Mouse (Mus musculus): ENCODE measurements around the gene Cacna2d1.

Gene Cacna2d1

DNA sequence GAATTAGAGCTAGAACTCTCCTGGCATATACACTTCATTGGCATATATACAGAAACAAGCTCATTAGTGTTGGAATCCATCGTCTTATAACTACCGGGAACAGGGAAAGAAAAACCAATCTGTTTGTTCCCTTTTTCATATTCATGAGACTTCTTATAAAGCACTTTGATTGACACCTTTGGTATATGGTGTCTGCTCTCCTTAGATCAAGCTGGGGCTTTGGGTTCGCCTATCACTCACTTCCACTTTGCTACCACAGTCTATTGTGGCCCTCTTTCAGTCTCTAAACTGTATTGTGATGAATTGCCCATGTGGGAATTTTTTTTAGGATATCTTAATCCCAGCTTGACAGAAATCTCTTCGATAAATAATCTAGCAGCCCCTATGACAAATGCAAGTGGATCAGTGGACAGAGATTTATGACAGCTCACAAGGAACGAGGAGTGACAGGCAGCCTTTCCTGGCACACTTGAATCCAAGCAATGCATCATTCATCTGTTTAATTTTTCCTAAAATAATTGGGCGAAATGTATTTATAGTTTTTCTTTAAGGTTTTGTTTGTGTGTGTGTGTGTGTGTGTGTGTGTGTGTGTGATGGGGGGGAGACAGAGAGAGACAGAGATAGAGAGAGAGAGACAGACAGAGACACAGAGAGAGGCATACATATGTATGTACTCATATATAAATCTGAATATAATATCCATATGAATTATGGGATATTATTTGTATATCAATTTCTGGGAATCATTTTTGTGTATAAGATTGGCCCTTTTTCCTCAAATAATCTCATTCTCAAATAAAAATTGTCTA, 200.0 kb downstream of the Cacna2d1 start:
- no peak for ATAC-seq (ENCODE audit: insufficient number of reproducible peaks, low FRiP score, low TSS enrichment)

GRCm38 (mm10) chr5:16135986-16136385, 201.5 kb downstream of the Cacna2d1 start:
- ATAC-seq (ENCODE audit: insufficient number of reproducible peaks, low FRiP score, low TSS enrichment), result no peak

- no peak for ATAC-seq (ENCODE audit: insufficient number of reproducible peaks, low FRiP score, low TSS enrichment)
Observed at GRCm38 (mm10) chr5:16136839-16137238, 202.3 kb downstream of the Cacna2d1 start.

DNA sequence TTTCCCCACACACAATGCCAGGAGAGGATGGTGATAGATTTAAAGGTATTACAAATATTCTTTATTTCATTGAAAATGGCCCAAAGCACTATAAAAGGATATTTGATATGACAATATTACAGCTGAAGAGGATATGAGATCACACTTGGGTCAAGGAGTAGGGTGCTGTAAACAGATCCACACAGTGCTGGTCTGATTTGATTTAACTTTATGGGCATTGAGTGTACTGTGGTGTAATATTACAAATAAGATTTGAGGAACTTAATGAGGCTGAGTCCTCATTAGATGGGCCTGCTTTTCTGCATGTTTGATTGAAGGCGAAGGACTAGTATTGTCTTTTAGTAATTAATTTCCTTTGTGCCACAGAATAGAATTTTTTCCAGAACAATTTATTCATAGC, 212.1 kb downstream of the Cacna2d1 start:
- ATAC-seq (ENCODE audit: insufficient number of reproducible peaks, low FRiP score, low TSS enrichment), result no peak

- ATAC-seq (ENCODE audit: insufficient number of reproducible peaks, low FRiP score, low TSS enrichment), result peak; percentile 26; the same call in 1 of the 2 replicates
Observed at GRCm38 (mm10) chr5:16155375-16156284, 221.1 kb downstream of the Cacna2d1 start.

DNA sequence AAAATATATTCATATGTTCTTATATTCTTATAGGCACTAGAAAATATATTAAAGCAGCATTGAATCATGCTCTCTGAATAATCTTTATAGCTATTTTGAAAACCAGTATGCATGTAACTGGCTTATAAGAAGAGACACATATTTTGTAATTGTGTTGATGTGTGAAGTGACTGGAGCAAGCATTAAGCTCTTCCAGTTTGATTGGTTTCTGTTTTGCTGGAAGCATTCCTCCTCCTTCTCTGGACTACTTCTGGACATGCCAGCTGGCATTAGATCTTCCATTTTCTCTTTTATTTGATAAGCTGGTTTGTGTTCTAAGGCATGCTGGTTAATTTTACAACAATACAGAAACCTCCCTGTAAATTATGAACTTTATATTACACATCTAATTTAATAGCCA, 228.8 kb downstream of the Cacna2d1 start:
- no peak for ATAC-seq (ENCODE audit: insufficient number of reproducible peaks, low FRiP score, low TSS enrichment)

- ATAC-seq (ENCODE audit: insufficient number of reproducible peaks, low FRiP score, low TSS enrichment), result no peak
Observed at GRCm38 (mm10) chr5:16166117-16166867, 231.8 kb downstream of the Cacna2d1 start.

DNA sequence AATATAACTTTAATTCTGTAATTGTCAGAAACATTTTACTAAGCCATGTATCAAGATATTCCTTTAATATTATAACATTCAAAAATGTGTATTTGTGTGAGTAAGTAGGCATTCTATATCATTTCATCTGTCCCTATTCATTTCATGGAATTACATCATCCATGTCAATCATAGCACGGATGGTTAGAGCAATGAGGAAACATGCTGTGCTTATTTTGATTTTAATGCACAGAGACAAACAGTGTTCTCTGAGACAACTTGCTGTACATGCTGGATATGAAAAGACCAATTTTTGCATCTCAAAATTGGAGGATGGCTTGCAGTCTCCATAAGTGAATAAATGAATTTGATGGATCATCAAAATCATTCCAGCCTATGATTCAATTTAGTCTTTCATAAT, 232.4 kb downstream of the Cacna2d1 start:
- ATAC-seq (ENCODE audit: insufficient number of reproducible peaks, low FRiP score, low TSS enrichment), result no peak

DNA sequence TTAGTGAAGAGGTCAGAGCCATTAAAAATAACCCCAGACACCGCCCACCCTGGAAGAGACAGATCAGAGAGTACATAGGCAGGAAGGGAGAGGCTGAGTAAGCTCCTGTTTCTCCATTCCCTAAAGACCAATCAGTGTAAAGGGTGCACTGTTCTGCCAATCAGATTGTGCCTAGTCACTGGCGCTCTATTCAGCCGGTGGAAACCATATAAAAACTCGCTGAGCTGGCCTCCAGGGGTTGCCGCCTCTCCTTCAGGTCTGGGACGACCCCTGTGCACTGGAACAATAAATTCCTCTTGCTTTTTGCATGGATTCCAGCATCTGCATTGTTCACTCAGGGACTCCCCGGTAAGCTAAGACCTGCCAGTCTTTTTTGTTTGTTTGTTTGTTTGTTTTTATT, 246.6 kb downstream of the Cacna2d1 start:
- no peak for ATAC-seq (ENCODE audit: insufficient number of reproducible peaks, low FRiP score, low TSS enrichment)

GRCm38 (mm10) chr5:16184064-16184463, 249.6 kb downstream of the Cacna2d1 start:
- no peak for ATAC-seq (ENCODE audit: insufficient number of reproducible peaks, low FRiP score, low TSS enrichment)

GRCm38 (mm10) chr5:16187931-16188330, 253.4 kb downstream of the Cacna2d1 start:
- no peak for ATAC-seq (ENCODE audit: insufficient number of reproducible peaks, low FRiP score, low TSS enrichment)

DNA sequence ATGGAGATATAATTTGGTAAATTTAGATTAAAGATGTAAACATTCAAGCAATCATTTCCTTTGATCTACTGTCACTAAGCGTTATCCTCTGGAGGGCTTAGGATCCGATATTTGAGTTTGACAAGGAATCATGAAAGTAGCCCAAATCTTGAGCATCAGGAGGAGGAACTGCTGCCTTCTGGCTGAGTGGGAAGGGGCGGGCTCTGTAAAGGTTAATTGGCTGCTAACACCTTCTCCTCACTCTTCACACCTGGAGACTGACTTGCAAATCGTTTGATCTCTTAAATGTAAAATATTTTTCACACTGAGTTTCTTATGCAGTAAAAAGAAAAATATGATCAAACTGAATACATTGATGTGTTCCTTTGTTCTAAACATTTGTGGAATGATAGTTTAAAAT, 255.4 kb downstream of the Cacna2d1 start:
- no peak for ATAC-seq (ENCODE audit: insufficient number of reproducible peaks, low FRiP score, low TSS enrichment)

- no peak for ATAC-seq (ENCODE audit: insufficient number of reproducible peaks, low FRiP score, low TSS enrichment)
Observed at GRCm38 (mm10) chr5:16191165-16191564, 256.7 kb downstream of the Cacna2d1 start.

DNA sequence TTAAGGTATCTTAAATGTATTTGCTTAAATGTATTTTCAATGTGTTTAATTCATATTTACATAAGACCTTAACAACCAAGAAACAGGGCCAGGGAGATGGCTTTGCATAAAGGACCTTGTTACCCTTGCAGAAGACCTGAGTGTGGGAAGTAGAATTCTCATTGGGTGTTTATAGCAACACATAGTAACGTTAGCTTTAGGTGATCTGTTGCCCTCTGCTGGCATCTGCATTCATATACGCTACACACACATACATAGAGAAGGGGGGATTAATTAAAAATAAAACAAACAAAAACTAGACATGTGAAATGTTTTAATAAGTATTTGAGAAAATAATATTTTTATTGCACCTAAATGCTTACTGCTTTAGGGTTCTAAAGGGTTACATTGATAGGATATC, 265.3 kb downstream of the Cacna2d1 start:
- ATAC-seq (ENCODE audit: insufficient number of reproducible peaks, low FRiP score, low TSS enrichment), result 0 out of 2 replicates have a peak, but pooled peaks have one; percentile 56

- ATAC-seq (ENCODE audit: insufficient number of reproducible peaks, low FRiP score, low TSS enrichment), result no peak
Observed at GRCm38 (mm10) chr5:16221960-16222359, 287.5 kb downstream of the Cacna2d1 start.

DNA sequence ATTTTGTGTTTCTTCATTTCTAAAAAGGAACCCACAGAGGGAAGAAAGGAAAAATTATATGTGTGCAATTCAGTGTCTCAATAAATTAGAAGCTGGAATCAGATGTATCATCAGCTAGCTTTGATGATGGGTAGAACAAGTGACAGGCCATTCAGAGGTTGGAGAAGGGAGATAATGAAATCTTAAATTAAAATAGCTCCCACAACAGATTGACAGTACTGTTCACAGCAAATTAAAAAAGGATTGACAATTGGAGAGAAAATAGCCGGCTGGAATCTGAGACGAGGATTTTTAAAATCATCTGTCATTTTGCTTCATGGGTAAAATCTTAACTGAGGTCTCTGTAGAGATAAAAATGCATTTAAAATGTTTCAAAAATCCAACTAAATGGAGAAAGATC, 290.9 kb downstream of the Cacna2d1 start:
- ATAC-seq (ENCODE audit: insufficient number of reproducible peaks, low FRiP score, low TSS enrichment), result no peak

DNA sequence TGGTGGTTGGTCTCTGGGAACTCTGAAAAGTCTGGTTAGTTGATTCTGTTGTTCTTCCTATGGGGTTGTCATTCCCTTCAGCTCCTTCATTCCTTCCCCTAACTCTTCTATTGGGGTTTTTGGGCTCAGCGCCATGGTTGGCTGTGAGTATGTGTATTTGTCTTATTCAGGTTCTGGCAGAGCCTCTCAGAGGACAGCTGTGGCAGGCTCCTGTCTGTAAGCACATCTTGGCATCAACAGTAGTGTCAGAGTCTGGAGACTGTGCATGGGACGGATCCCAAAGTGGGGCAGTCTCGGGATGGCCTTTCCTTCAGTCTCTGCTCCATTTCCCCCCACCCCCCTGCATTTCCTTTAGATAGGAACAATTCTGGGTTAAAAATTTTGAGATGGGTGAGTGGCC, 294.9 kb downstream of the Cacna2d1 start:
- no peak for ATAC-seq (ENCODE audit: insufficient number of reproducible peaks, low FRiP score, low TSS enrichment)

DNA sequence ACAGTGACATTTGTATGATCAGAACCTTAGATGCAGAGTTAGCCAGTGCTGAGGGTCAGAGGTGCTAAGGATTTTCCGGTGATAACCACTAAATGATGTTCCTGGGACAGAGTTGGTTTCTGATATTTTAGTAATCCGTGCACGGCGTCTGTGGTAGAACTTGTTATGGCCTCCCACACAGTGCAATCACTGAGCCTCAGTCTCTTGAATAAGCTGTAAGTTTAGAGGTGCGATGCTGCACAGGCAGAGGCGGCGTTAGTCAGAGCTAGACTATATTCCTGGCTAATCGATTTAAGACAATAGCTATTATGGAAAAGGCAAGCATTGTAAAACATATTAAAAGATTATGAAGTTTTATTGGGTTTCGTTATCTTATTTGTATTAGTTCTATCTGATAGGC, 297.0 kb downstream of the Cacna2d1 start:
- ATAC-seq (ENCODE audit: insufficient number of reproducible peaks, low FRiP score, low TSS enrichment), result no peak

DNA sequence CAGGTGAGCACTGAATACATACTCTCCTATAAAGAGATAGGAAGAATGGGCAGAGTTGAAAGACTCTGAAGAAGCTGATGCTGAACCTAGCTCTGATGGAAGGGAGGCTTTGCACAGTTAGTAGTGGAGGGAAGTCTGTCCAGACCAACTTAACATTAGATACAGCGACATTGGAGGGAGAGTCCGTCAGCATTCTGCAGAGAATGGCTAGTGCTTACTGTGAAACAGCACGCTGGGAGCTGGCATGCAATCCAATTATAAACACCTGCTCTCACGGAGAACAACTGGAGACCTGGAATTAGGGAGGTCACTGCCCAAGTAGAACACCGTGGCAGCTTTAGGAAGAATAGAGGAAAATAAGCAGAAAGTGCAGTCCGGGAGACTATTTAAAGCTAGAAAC, 300.4 kb downstream of the Cacna2d1 start:
- ATAC-seq (ENCODE audit: insufficient number of reproducible peaks, low FRiP score, low TSS enrichment), result peak; percentile 56; the same call in 1 of the 2 replicates

- ATAC-seq (ENCODE audit: insufficient number of reproducible peaks, low FRiP score, low TSS enrichment), result no peak
Observed at GRCm38 (mm10) chr5:16235864-16236263, 301.4 kb downstream of the Cacna2d1 start.

GRCm38 (mm10) chr5:16236608-16237007, 302.1 kb downstream of the Cacna2d1 start:
- ATAC-seq (ENCODE audit: insufficient number of reproducible peaks, low FRiP score, low TSS enrichment), result no peak
